Mouse (Mus musculus) 416B (cell line): ENCODE results near the gene Grin1.

Experiments used
- DNase-seq: peaks from one replicate; pipeline ENCODE4 v3.0.0; 2011; ENCODE audit warnings: low read depth

The Grin1 gene

DNA sequence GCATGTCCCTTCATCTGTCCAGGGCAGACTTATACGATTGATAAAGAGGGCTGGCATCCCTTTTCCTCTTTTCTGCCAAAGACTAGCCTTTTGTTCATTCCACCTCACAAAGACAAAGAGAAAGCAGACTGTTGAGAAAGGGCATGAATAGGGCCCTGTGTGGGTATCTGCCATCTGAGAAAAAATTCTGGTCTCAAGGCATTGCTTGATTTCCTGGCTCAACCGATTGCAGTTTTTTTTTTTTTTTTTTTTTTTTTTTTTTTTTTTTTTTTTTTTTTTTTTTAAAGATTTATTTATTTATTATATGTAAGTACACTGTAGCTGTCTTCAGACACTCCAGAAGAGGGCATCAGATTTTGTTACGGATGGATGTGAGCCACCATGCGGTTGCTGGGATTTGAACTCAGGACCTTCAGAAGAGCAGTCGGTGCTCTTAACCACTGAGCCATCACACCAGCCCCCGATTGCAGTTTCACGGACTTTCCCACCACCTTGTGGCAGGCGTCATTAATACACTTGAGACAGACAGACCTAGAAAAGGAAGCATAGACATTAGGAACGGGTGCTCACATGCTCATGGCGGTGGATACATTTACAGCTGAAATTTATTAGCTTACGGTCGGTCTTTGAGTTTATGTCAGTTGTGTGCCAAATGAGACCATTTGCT is 62.4 kb downstream of the Grin1 start:
- peak; percentile 89 for DNase-seq

DNA sequence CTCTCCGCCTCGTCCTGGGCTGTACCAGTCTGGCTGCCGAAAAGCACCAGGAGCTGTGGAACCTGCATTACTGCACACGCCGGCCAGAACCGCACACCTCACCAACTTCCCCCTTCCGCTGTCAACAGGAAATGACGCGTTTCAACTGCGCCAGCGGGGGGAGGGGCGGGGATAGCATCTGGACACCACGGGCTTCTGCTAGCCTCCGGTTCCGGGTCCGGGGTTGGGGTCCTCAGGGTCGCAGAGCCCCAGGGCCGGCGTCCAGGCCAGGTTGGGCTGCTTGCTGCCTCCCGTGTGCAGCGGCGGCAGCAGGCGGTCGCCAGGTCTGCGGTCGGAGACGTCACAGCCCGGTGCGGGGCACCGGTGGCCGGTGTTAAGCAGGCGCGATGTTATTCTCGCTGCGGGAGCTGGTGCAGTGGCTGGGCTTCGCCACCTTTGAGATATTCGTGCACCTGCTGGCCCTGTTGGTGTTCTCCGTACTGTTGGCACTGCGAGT is 63.7 kb downstream of the Grin1 start, which contains the start of gene Tmem203:
TSS of gene Tmem203 (plus strand) at position 156 of the 496 bp plus-strand sequence.
- peak; percentile 91 for DNase-seq

DNA sequence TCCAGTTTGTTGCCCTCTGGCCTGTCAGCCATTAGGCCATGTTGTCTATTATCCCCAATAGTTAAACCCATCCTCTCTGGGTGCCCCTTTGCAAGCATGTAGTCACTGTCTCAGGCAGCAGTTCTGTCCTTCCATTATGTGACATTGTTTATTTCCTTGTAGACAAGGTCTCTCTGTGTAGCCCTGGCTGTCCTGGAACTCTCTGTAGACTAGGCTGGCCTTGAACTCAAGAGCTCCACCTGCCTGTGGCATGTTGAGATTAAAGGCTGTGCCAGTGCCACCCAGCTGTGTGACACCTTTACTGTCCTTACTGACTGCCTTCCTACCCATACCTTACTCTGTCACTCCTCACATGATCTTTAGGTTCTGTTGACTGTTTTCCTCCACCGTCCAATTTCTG is 66.7 kb downstream of the Grin1 start:
- DNase-seq: peak; percentile 55

- DNase-seq: no peak
Observed at GRCm38 (mm10) chr2:25246183-25247072, 72.6 kb downstream of the Grin1 start, which contains the start of gene AL732309.1. Gene AL732309.1, minus strand, starts transcription at chr2:25246863.

GRCm38 (mm10) chr2:25244144-25244543 is 74.8 kb downstream of the Grin1 start:
- DNase-seq: no peak

- no peak for DNase-seq
Observed at GRCm38 (mm10) chr2:25243342-25243741, 75.6 kb downstream of the Grin1 start.

- no peak for DNase-seq
Observed at GRCm38 (mm10) chr2:25242101-25242506, 76.9 kb downstream of the Grin1 start, which contains the start of the genes Rnf208 and Cysrt1. Gene Rnf208, plus strand, starts transcription at chr2:25242255. Gene Cysrt1, minus strand, starts transcription at chr2:25242452.

GRCm38 (mm10) chr2:25241438-25241775 is 77.6 kb downstream of the Grin1 start:
- no peak for DNase-seq
